Mouse (Mus musculus) limb, embryonic 15.5 days (tissue): ENCODE measurements around the gene Rps6kl1. TPM values are rescaled to one million over a fixed set of nuclear protein-coding genes. Genes with fewer than 3 reads are reported as not detected.

Experiments used
- ATAC-seq: fragments of 200-750 bp; cut with Nextera tagmentation; 2 replicates; pipeline ENCODE4 v1.8.0; 2017; ENCODE audit warnings: low read depth, moderate TSS enrichment; ENCODE audit not compliant: insufficient number of reproducible peaks, low FRiP score, low TSS enrichment
- H3K27ac ChIP-seq: fragments of 300-500 bp; sonication (generic); 2 replicates; pipeline ENCODE4 v1.5.1; 2015; ENCODE audit warnings: moderate library complexity, mild to moderate bottlenecking, inconsistent platforms
- H3K27me3 ChIP-seq: fragments of 300-500 bp; sonication (generic); 2 replicates; pipeline ENCODE4 v1.6.1; 2015; ENCODE audit warnings: inconsistent platforms
- H3K36me3 ChIP-seq: fragments of 300-500 bp; sonication (generic); 2 replicates; pipeline ENCODE4 v1.6.1; 2015; ENCODE audit warnings: inconsistent platforms
- H3K4me1 ChIP-seq: fragments of 300-500 bp; sonication (generic); 2 replicates; pipeline ENCODE4 v1.6.1; 2015; ENCODE audit warnings: inconsistent platforms
- H3K4me2 ChIP-seq: fragments of 300-500 bp; sonication (generic); 2 replicates; pipeline ENCODE4 v1.6.1; 2015; ENCODE audit warnings: mild to moderate bottlenecking, inconsistent platforms
- H3K4me3 ChIP-seq: fragments of 300-500 bp; sonication (generic); 2 replicates; pipeline ENCODE4 v1.5.1; 2015; ENCODE audit warnings: mild to moderate bottlenecking, inconsistent platforms
- H3K9ac ChIP-seq: fragments of 300-500 bp; sonication (generic); 2 replicates; pipeline ENCODE4 v1.6.1; 2015; ENCODE audit warnings: inconsistent platforms
- H3K9me3 ChIP-seq: fragments of 300-500 bp; sonication (generic); 2 replicates; pipeline ENCODE4 v1.6.1; 2016; ENCODE audit warnings: inconsistent platforms
- WGBS: fragments of 180-500 bp; shearing (Covaris S2); methylation state at CpG from one replicate; pipeline ENCODE4 v1.1.7; 2015; 5-methylcytosine and 5-hydroxymethylcytosine counted together
- polyA plus RNA-seq: library from polyadenylated mRNA; unstranded; fragments of >200 nt; fragmentation: Nextera tagmentation; extraction: Ambion mirVana; gene quantifications from 2 replicates; pipeline ENCODE4 v1.2.1, GENCODE M21; 2015

Gene Rps6kl1
- polyA plus RNA-seq: 0.53 and 0.88 TPM in 2 replicates

GRCm38 (mm10) chr12:85151002-85151774 is at the start of gene Rps6kl1:
Rps6kl1 (minus strand) TSS chr12:85151264.
- Histone ChIP-seq H3K9ac (no peak within 1 kb of the TSS), H3K4me1 (peaks cover 15% of the 10 kb centered on the region), H3K4me3 (peak within 1 kb of the TSS; percentile 16; the same call in 1 of the 2 replicates), H3K27me3 (peaks cover 24% of the 10 kb centered on the region), H3K27ac (no peak within 1 kb of the TSS), H3K9me3 (no peaks in the 10 kb centered on the region), H3K36me3 (no peaks in the 10 kb centered on the region), H3K4me2 (peak within 1 kb of the TSS; percentile 40)
- WGBS: 13% methylated on average over 28 of the region's 28 CpGs
- ATAC-seq: no peak

- no peaks in the 10 kb centered on the region for H3K9me3 ChIP-seq
- no peaks in the 10 kb centered on the region for H3K36me3 ChIP-seq
- H3K27me3 ChIP-seq: no peaks in the 10 kb centered on the region
- 72% methylated on average over 1 of the region's 1 CpGs for WGBS
- ATAC-seq: no peak
- peaks cover 35% of the 10 kb centered on the region for H3K4me1 ChIP-seq
- H3K9ac ChIP-seq: no peak overlapping the region
- H3K27ac ChIP-seq: no peak overlapping the region
- H3K4me3 ChIP-seq: no peak overlapping the region
- no peak overlapping the region for H3K4me2 ChIP-seq
Measured at GRCm38 (mm10) chr12:85199954-85200353, 48.9 kb upstream of the Rps6kl1 start.

GRCm38 (mm10) chr12:85197936-85198335 is 46.9 kb upstream of the Rps6kl1 start:
- H3K4me3 ChIP-seq: no peak overlapping the region
- no peak for ATAC-seq
- no peaks in the 10 kb centered on the region for H3K9me3 ChIP-seq
- peaks cover 48% of the 10 kb centered on the region for H3K4me1 ChIP-seq
- H3K4me2 ChIP-seq: no peak overlapping the region
- H3K36me3 ChIP-seq: no peaks in the 10 kb centered on the region
- H3K27me3 ChIP-seq: no peaks in the 10 kb centered on the region
- no peak overlapping the region for H3K27ac ChIP-seq
- H3K9ac ChIP-seq: no peak overlapping the region
- 25% methylated on average over 8 of the region's 8 CpGs for WGBS

GRCm38 (mm10) chr12:85197371-85197770 is 46.3 kb upstream of the Rps6kl1 start:
- 71% methylated on average over 7 of the region's 7 CpGs for WGBS
- Histone ChIP-seq H3K27me3 (no peaks in the 10 kb centered on the region), H3K4me2 (no peak overlapping the region), H3K9me3 (no peaks in the 10 kb centered on the region), H3K4me3 (no peak overlapping the region), H3K4me1 (peaks cover 53% of the 10 kb centered on the region), H3K27ac (no peak overlapping the region), H3K9ac (no peak overlapping the region), H3K36me3 (no peaks in the 10 kb centered on the region)
- ATAC-seq: no peak

- Histone ChIP-seq H3K4me1 (peaks cover 45% of the 10 kb centered on the region), H3K4me2 (no peak overlapping the region), H3K27me3 (no peaks in the 10 kb centered on the region), H3K36me3 (no peaks in the 10 kb centered on the region), H3K4me3 (no peak overlapping the region), H3K9ac (no peak overlapping the region), H3K9me3 (no peaks in the 10 kb centered on the region), H3K27ac (no peak overlapping the region)
- 82% methylated on average over 10 of the region's 10 CpGs for WGBS
- no peak for ATAC-seq
Measured at GRCm38 (mm10) chr12:85196191-85196590, 45.1 kb upstream of the Rps6kl1 start.

GRCm38 (mm10) chr12:85195086-85195485 is 44.0 kb upstream of the Rps6kl1 start:
- ATAC-seq: 0 out of 2 replicates have a peak, but pooled peaks have one; percentile 2
- peaks cover 37% of the 10 kb centered on the region for H3K4me1 ChIP-seq
- H3K27ac ChIP-seq: no peak overlapping the region
- H3K9me3 ChIP-seq: no peaks in the 10 kb centered on the region
- WGBS: 70% methylated on average over 5 of the region's 5 CpGs
- no peak overlapping the region for H3K4me3 ChIP-seq
- H3K9ac ChIP-seq: no peak overlapping the region
- H3K4me2 ChIP-seq: no peak overlapping the region
- H3K27me3 ChIP-seq: no peaks in the 10 kb centered on the region
- H3K36me3 ChIP-seq: no peaks in the 10 kb centered on the region

GRCm38 (mm10) chr12:85194623-85195018 is 43.6 kb upstream of the Rps6kl1 start:
- peaks cover 37% of the 10 kb centered on the region for H3K4me1 ChIP-seq
- no peaks in the 10 kb centered on the region for H3K27me3 ChIP-seq
- whole genome bisulfite sequencing: 15% methylated on average over 4 of the region's 4 CpGs
- H3K36me3 ChIP-seq: no peaks in the 10 kb centered on the region
- no peak overlapping the region for H3K4me2 ChIP-seq
- no peaks in the 10 kb centered on the region for H3K9me3 ChIP-seq
- H3K9ac ChIP-seq: no peak overlapping the region
- peak; percentile 10; the same call in 1 of the 2 replicates for ATAC-seq
- no peak overlapping the region for H3K4me3 ChIP-seq
- peak overlapping the region; percentile 50 for H3K27ac ChIP-seq

GRCm38 (mm10) chr12:85193923-85194622 is 43.0 kb upstream of the Rps6kl1 start:
- Histone ChIP-seq H3K4me2 (no peak overlapping the region), H3K4me3 (no peak overlapping the region), H3K9me3 (no peaks in the 10 kb centered on the region), H3K27me3 (no peaks in the 10 kb centered on the region), H3K27ac (peak overlapping the region; percentile 50), H3K4me1 (peaks cover 37% of the 10 kb centered on the region), H3K36me3 (no peaks in the 10 kb centered on the region), H3K9ac (no peak overlapping the region)
- 78% methylated on average over 11 of the region's 11 CpGs for WGBS
- ATAC-seq: no peak

- no peak for ATAC-seq
Measured at GRCm38 (mm10) chr12:85193146-85193545, 42.1 kb upstream of the Rps6kl1 start.

GRCm38 (mm10) chr12:85192461-85193108 is 41.5 kb upstream of the Rps6kl1 start:
- Histone ChIP-seq H3K27ac (peak overlapping the region; percentile 22; the same call in 1 of the 2 replicates), H3K4me1 (peaks cover 31% of the 10 kb centered on the region), H3K27me3 (no peaks in the 10 kb centered on the region), H3K9me3 (no peaks in the 10 kb centered on the region), H3K9ac (no peak overlapping the region), H3K36me3 (no peaks in the 10 kb centered on the region), H3K4me3 (no peak overlapping the region), H3K4me2 (no peak overlapping the region)
- ATAC-seq: no peak
- WGBS: 19% methylated on average over 19 of the region's 19 CpGs

More at GRCm38 (mm10) chr12:85193146-85193545, 42.1 kb upstream of the Rps6kl1 start:
- Histone ChIP-seq H3K4me1 (peaks cover 36% of the 10 kb centered on the region), H3K4me3 (no peak overlapping the region), H3K27me3 (no peaks in the 10 kb centered on the region), H3K27ac (no peak overlapping the region), H3K4me2 (no peak overlapping the region), H3K9ac (no peak overlapping the region), H3K9me3 (no peaks in the 10 kb centered on the region), H3K36me3 (no peaks in the 10 kb centered on the region)
- WGBS: 80% methylated on average over 10 of the region's 10 CpGs

GRCm38 (mm10) chr12:85190290-85190689 is 39.2 kb upstream of the Rps6kl1 start:
- 79% methylated on average over 7 of the region's 7 CpGs for WGBS
- H3K9ac ChIP-seq: no peak overlapping the region
- H3K36me3 ChIP-seq: no peaks in the 10 kb centered on the region
- no peak for ATAC-seq
- H3K4me1 ChIP-seq: peaks cover 33% of the 10 kb centered on the region
- H3K4me3 ChIP-seq: no peak overlapping the region
- H3K9me3 ChIP-seq: no peaks in the 10 kb centered on the region
- H3K27ac ChIP-seq: no peak overlapping the region
- no peaks in the 10 kb centered on the region for H3K27me3 ChIP-seq
- H3K4me2 ChIP-seq: no peak overlapping the region

- no peak overlapping the region for H3K4me3 ChIP-seq
- H3K9me3 ChIP-seq: no peaks in the 10 kb centered on the region
- H3K27ac ChIP-seq: no peak overlapping the region
- no peaks in the 10 kb centered on the region for H3K36me3 ChIP-seq
- ATAC-seq: no peak
- 46% methylated on average over 7 of the region's 7 CpGs for WGBS
- no peak overlapping the region for H3K4me2 ChIP-seq
- no peak overlapping the region for H3K9ac ChIP-seq
- peaks cover 19% of the 10 kb centered on the region for H3K4me1 ChIP-seq
- no peaks in the 10 kb centered on the region for H3K27me3 ChIP-seq
Measured at GRCm38 (mm10) chr12:85186361-85186760, 35.3 kb upstream of the Rps6kl1 start.
